Mouse (Mus musculus): ENCODE results near the gene Ccl7. TPM values are rescaled to one million over a fixed set of nuclear protein-coding genes. Genes with fewer than 3 reads are reported as not detected.

Ccl7 gene
- polyA plus RNA-seq, 1 experiment from 2014 or later, result 2.9 TPM

- H3K4me3 ChIP-seq (replicated peaks; ENCODE audit: low read depth, low read length), result no peak overlapping the region
- DNase-seq (ENCODE audit: low spot score), result no peak
- H3K27ac ChIP-seq, result no peak overlapping the region
- ATAC-seq (replicated peaks; ENCODE audit: low FRiP score, low read depth), result no peak
- H3K27me3 ChIP-seq (ENCODE audit: insufficient read depth, low read length), result no peaks in the 10 kb centered on the region
- H3K4me2 ChIP-seq (ENCODE audit: low read length), result no peak overlapping the region
- H3K9ac ChIP-seq (ENCODE audit: low read depth, low read length), result no peak overlapping the region
- WGBS, result 44% methylated on average over 2 of the region's 2 CpGs
- H3K36me3 ChIP-seq (ENCODE audit: insufficient read depth, low read length), result no peaks in the 10 kb centered on the region
- no peaks in the 10 kb centered on the region for H3K4me1 ChIP-seq (replicated peaks; ENCODE audit: insufficient read depth, low read length)
- H3K9me3 ChIP-seq (replicated peaks; ENCODE audit: low read length), result no peaks in the 10 kb centered on the region
- no peak for TF ChIP-seq CTCF (IDR thresholded peaks at IDR 0.05; ENCODE audit: low read depth)
Observed at GRCm38 (mm10) chr11:82019389-82019788, 26.1 kb upstream of the Ccl7 start.

- H3K9ac ChIP-seq (ENCODE audit: low read depth, low read length), result no peak overlapping the region
- no peak overlapping the region for H3K4me2 ChIP-seq (ENCODE audit: low read length)
- no peak overlapping the region for H3K27ac ChIP-seq
- DNase-seq (ENCODE audit: low spot score) (no peak), ATAC-seq (replicated peaks; ENCODE audit: low FRiP score, low read depth) (no peak)
- no peaks in the 10 kb centered on the region for H3K9me3 ChIP-seq (replicated peaks; ENCODE audit: low read length)
- H3K4me3 ChIP-seq (replicated peaks; ENCODE audit: low read depth, low read length), result no peak overlapping the region
- TF ChIP-seq CTCF (IDR thresholded peaks at IDR 0.05; ENCODE audit: low read depth), result no peak
- H3K36me3 ChIP-seq (ENCODE audit: insufficient read depth, low read length), result no peaks in the 10 kb centered on the region
- no peaks in the 10 kb centered on the region for H3K27me3 ChIP-seq (ENCODE audit: insufficient read depth, low read length)
- no peaks in the 10 kb centered on the region for H3K4me1 ChIP-seq (replicated peaks; ENCODE audit: insufficient read depth, low read length)
Observed at GRCm38 (mm10) chr11:82019793-82020192, 25.7 kb upstream of the Ccl7 start.

DNA sequence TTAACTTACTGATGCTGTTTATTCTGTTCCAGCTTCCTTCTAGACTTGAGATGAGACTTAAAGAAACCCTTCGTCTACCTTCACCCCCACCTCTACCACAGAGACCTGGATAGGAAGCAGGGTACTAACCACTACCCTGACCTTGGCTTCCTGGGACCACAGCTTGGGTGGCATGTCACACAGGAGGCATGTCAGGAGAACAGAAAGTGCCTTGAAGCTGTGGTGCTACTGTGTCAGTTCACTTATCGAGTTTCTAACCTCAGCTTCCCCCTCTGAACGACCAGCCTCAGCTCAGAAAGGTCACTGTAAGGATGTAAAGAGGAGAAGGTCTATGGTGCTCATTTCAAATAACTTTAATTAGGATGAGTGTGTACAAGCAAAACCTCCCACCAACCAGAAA, 24.1 kb upstream of the Ccl7 start:
- DNase-seq (ENCODE audit: low spot score), result no peak
- H3K36me3 ChIP-seq (ENCODE audit: insufficient read depth, low read length), result no peaks in the 10 kb centered on the region
- TF ChIP-seq CTCF (IDR thresholded peaks at IDR 0.05; ENCODE audit: low read depth), result no peak
- no peak for ATAC-seq (replicated peaks; ENCODE audit: low FRiP score, low read depth)
- no peak overlapping the region for H3K4me3 ChIP-seq (replicated peaks; ENCODE audit: low read depth, low read length)
- no peaks in the 10 kb centered on the region for H3K9me3 ChIP-seq (replicated peaks; ENCODE audit: low read length)
- 51% methylated on average over 3 of the region's 3 CpGs for WGBS
- no peaks in the 10 kb centered on the region for H3K4me1 ChIP-seq (replicated peaks; ENCODE audit: insufficient read depth, low read length)
- H3K27ac ChIP-seq, result no peak overlapping the region
- H3K27me3 ChIP-seq (ENCODE audit: insufficient read depth, low read length), result no peaks in the 10 kb centered on the region
- no peak overlapping the region for H3K9ac ChIP-seq (ENCODE audit: low read depth, low read length)
- H3K4me2 ChIP-seq (ENCODE audit: low read length), result no peak overlapping the region

- Histone ChIP-seq H3K27ac (no peak overlapping the region), H3K27me3 (ENCODE audit: insufficient read depth, low read length) (no peaks in the 10 kb centered on the region), H3K4me1 (replicated peaks; ENCODE audit: insufficient read depth, low read length) (no peaks in the 10 kb centered on the region), H3K36me3 (ENCODE audit: insufficient read depth, low read length) (no peaks in the 10 kb centered on the region), H3K4me3 (replicated peaks; ENCODE audit: low read depth, low read length) (no peak overlapping the region), H3K4me2 (ENCODE audit: low read length) (no peak overlapping the region), H3K9me3 (replicated peaks; ENCODE audit: low read length) (no peaks in the 10 kb centered on the region), H3K9ac (ENCODE audit: low read depth, low read length) (no peak overlapping the region)
- no peak for TF ChIP-seq CTCF (IDR thresholded peaks at IDR 0.05; ENCODE audit: low read depth)
- no peak for DNase-seq (ENCODE audit: low spot score)
- WGBS, result 93% methylated on average over 6 of the region's 6 CpGs
- no peak for ATAC-seq (replicated peaks; ENCODE audit: low FRiP score, low read depth)
Observed at GRCm38 (mm10) chr11:82022504-82023056, 22.9 kb upstream of the Ccl7 start.

DNA sequence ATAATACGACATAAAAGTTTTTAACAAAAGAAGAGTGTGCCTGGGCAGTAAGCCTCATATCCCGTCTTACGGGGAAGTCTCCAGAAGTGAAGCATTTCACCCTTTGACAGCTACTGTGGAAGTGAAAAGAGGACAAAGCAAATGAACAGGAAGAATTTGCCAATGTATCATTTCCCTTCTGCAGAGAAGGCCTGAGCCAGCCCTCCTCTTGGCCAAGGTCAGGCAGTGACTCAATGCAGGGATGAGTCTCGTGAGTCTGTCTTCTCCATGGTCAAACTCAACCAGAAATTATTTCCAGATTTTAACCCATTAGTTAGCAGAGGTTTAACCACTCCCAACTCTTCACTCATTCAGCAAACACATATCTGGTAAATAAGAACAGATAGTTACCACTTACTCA, 21.7 kb upstream of the Ccl7 start:
- no peak overlapping the region for H3K9ac ChIP-seq (ENCODE audit: low read depth, low read length)
- H3K27ac ChIP-seq, result no peak overlapping the region
- H3K4me2 ChIP-seq (ENCODE audit: low read length), result no peak overlapping the region
- no peaks in the 10 kb centered on the region for H3K27me3 ChIP-seq (ENCODE audit: insufficient read depth, low read length)
- DNase-seq (ENCODE audit: low spot score) (no peak), ATAC-seq (replicated peaks; ENCODE audit: low FRiP score, low read depth) (no peak)
- no peaks in the 10 kb centered on the region for H3K36me3 ChIP-seq (ENCODE audit: insufficient read depth, low read length)
- WGBS, result 67% methylated on average over 4 of the region's 4 CpGs
- no peak for TF ChIP-seq CTCF (IDR thresholded peaks at IDR 0.05; ENCODE audit: low read depth)
- no peak overlapping the region for H3K4me3 ChIP-seq (replicated peaks; ENCODE audit: low read depth, low read length)
- H3K9me3 ChIP-seq (replicated peaks; ENCODE audit: low read length), result no peaks in the 10 kb centered on the region
- H3K4me1 ChIP-seq (replicated peaks; ENCODE audit: insufficient read depth, low read length), result no peaks in the 10 kb centered on the region

GRCm38 (mm10) chr11:82030171-82030570, 15.3 kb upstream of the Ccl7 start:
- DNase-seq (ENCODE audit: low spot score) (no peak), ATAC-seq (replicated peaks; ENCODE audit: low FRiP score, low read depth) (no peak)
- Histone ChIP-seq H3K9me3 (replicated peaks; ENCODE audit: low read length) (no peaks in the 10 kb centered on the region), H3K36me3 (ENCODE audit: insufficient read depth, low read length) (no peaks in the 10 kb centered on the region), H3K4me1 (replicated peaks; ENCODE audit: insufficient read depth, low read length) (peaks cover 3% of the 10 kb centered on the region; the same call in 1 of the 2 replicates), H3K4me2 (ENCODE audit: low read length) (no peak overlapping the region), H3K27ac (no peak overlapping the region), H3K9ac (ENCODE audit: low read depth, low read length) (no peak overlapping the region), H3K4me3 (replicated peaks; ENCODE audit: low read depth, low read length) (no peak overlapping the region), H3K27me3 (ENCODE audit: insufficient read depth, low read length) (no peaks in the 10 kb centered on the region)
- no peak for TF ChIP-seq CTCF (IDR thresholded peaks at IDR 0.05; ENCODE audit: low read depth)
- 78% methylated on average over 2 of the region's 2 CpGs for WGBS

DNA sequence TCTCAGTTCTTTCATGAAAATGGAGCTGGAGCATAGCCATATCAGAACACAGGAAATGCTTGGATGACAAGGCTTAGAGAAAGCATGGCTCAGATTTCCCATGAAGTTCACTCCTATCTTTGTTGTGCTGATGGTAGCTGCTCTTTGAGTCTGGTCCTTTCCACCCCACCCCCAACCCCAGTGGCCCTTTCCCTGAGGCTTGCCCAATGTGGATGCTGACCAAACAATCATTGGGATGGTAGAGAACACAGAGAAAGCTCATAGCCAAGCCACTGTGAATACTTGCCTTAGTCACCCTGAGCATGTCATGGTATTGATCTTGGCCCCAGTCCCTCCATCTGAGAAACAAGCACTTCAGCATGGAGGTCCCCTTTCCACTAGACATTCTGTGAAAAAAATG, 13.4 kb upstream of the Ccl7 start:
- ATAC-seq (replicated peaks; ENCODE audit: low FRiP score, low read depth) (no peak), DNase-seq (ENCODE audit: low spot score) (no peak)
- Histone ChIP-seq H3K27ac (no peak overlapping the region), H3K36me3 (ENCODE audit: insufficient read depth, low read length) (no peaks in the 10 kb centered on the region), H3K4me1 (replicated peaks; ENCODE audit: insufficient read depth, low read length) (peaks cover 3% of the 10 kb centered on the region; the same call in 1 of the 2 replicates), H3K4me3 (replicated peaks; ENCODE audit: low read depth, low read length) (no peak overlapping the region), H3K9ac (ENCODE audit: low read depth, low read length) (no peak overlapping the region), H3K9me3 (replicated peaks; ENCODE audit: low read length) (no peaks in the 10 kb centered on the region), H3K27me3 (ENCODE audit: insufficient read depth, low read length) (no peaks in the 10 kb centered on the region), H3K4me2 (ENCODE audit: low read length) (no peak overlapping the region)
- TF ChIP-seq CTCF (IDR thresholded peaks at IDR 0.05; ENCODE audit: low read depth), result no peak

Measured in kidney, postnatal 0 days (tissue).